Mouse (Mus musculus) kidney, postnatal 0 days (tissue): ENCODE results near the gene B3gnt2. TPM values are rescaled to one million over a fixed set of nuclear protein-coding genes. Genes with fewer than 3 reads are reported as not detected.

Experiments used
- ATAC-seq: fragments of 200-750 bp; cut with Nextera tagmentation; replicated peaks from 2 replicates; pipeline ENCODE4 v1.8.0; 2017; ENCODE audit warnings: low read depth, moderate number of reproducible peaks, moderate TSS enrichment, moderate library complexity; ENCODE audit not compliant: low FRiP score
- DNase-seq: peaks from one replicate; pipeline ENCODE4 v3.0.0-alpha.2; 2016; ENCODE audit warnings: low spot score
- H3K27ac ChIP-seq: fragments of 300-500 bp; sonication (generic); 2 replicates; pipeline ENCODE4 v1.5.1; 2014; ENCODE audit warnings: mild to moderate bottlenecking
- H3K27me3 ChIP-seq: fragments of 300-500 bp; sonication (generic); 2 replicates; pipeline ENCODE4 v1.6.1; 2014; ENCODE audit warnings: low read length, mixed read lengths; ENCODE audit not compliant: insufficient read depth
- H3K36me3 ChIP-seq: fragments of 300-500 bp; sonication (generic); 2 replicates; pipeline ENCODE4 v1.6.1; 2014; ENCODE audit warnings: low read length, mixed read lengths; ENCODE audit not compliant: insufficient read depth
- H3K4me1 ChIP-seq: fragments of 300-500 bp; sonication (generic); replicated peaks from 2 replicates; pipeline ENCODE4 v1.6.1; 2014; ENCODE audit warnings: antibody characterized with exemption, low read length, mixed read lengths; ENCODE audit not compliant: insufficient read depth
- H3K4me2 ChIP-seq: fragments of 300-500 bp; sonication (generic); 2 replicates; pipeline ENCODE4 v1.6.1; 2014; ENCODE audit warnings: mild to moderate bottlenecking, low read length, moderate library complexity, mixed read lengths
- H3K4me3 ChIP-seq: fragments of 300-500 bp; sonication (generic); replicated peaks from 2 replicates; pipeline ENCODE4 v1.5.1; 2014; ENCODE audit warnings: low read depth, low read length
- H3K9ac ChIP-seq: fragments of 300-500 bp; sonication (generic); 2 replicates; pipeline ENCODE4 v1.6.1; 2014; ENCODE audit warnings: low read depth, low read length
- H3K9me3 ChIP-seq: fragments of 300-500 bp; sonication (generic); replicated peaks from 2 replicates; pipeline ENCODE4 v1.6.1; 2016; ENCODE audit warnings: low read length, inconsistent platforms, mixed read lengths
- CTCF ChIP-seq: IDR thresholded peaks from 2 replicates; pipeline ENCODE4 v1.5.1; 2016; ENCODE audit warnings: antibody characterized with exemption, low read depth, mild to moderate bottlenecking, moderate library complexity
- WGBS: fragments of 180-500 bp; shearing (Covaris S2); extraction: QIAGEN DNeasy Blood & Tissue Kit; methylation state at CpG from one replicate; pipeline ENCODE4 v1.1.7; 2014; 5-methylcytosine and 5-hydroxymethylcytosine counted together
- polyA plus RNA-seq: library from polyadenylated mRNA; unstranded; fragments of >200 nt; fragmentation: Nextera tagmentation; extraction: Ambion mirVana; gene quantifications from 2 replicates; pipeline ENCODE4 v1.2.1, GENCODE M21; 2015

B3gnt2 gene
- polyA plus RNA-seq, 1 experiment from 2014 or later: 20.7 TPM

DNA sequence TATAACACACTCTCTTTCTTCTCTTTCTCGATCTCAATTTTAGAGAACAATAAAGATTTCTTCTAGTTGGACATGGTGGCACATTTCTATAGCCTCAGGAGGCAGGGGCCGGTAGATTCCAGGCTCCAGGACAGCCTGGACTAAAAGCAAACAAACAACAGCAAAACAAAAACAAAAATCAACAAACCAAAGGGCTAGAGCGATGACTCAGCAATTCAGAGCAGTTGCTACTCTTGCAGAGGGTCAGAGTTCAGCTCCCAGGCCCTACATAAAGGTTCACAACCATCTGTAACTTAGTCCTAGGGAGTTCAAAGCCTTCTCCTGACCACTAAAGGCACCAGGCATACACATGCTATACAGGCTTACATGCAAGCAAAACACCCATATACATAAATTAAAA is 82.2 kb downstream of the B3gnt2 start:
- Histone ChIP-seq H3K9me3 (no peaks in the 10 kb centered on the region), H3K4me2 (no peak overlapping the region), H3K4me1 (peaks cover 5% of the 10 kb centered on the region; the same call in 1 of the 2 replicates), H3K27me3 (no peaks in the 10 kb centered on the region), H3K4me3 (no peak overlapping the region), H3K36me3 (no peaks in the 10 kb centered on the region), H3K9ac (no peak overlapping the region), H3K27ac (no peak overlapping the region)
- ATAC-seq (no peak), DNase-seq (no peak)
- WGBS: 69% methylated on average over 3 of the region's 3 CpGs
- no peak for TF ChIP-seq CTCF

- Histone ChIP-seq H3K27me3 (no peaks in the 10 kb centered on the region), H3K9ac (no peak overlapping the region), H3K4me1 (no peaks in the 10 kb centered on the region), H3K4me3 (no peak overlapping the region), H3K4me2 (no peak overlapping the region), H3K9me3 (no peaks in the 10 kb centered on the region), H3K36me3 (no peaks in the 10 kb centered on the region), H3K27ac (no peak overlapping the region)
- WGBS: 95% methylated on average over 2 of the region's 2 CpGs
- DNase-seq (no peak), ATAC-seq (no peak)
- TF ChIP-seq CTCF: peak; percentile 50; the same call in 1 of the 2 replicates
Observed at GRCm38 (mm10) chr11:22777531-22777930, 83.2 kb downstream of the B3gnt2 start.

DNA sequence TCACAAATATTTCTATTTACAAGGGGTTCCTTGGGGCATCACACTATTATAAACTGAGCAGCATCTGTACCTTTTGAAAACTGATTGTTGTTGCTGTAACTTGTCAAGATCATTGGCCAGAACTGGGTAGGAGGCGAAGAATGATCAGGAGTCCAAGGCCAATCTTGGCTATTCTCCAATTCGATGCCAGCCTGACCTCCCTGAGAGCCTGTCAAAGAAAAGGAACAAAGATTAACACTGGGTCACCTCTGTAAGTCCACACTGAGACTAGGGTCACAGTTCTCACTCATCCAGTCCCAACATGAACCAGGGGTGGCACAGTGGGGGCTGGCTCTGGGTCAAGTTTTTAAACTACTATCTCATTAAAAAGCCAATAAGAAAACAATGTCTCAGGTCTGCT is 85.9 kb downstream of the B3gnt2 start:
- Histone ChIP-seq H3K27me3 (no peaks in the 10 kb centered on the region), H3K9me3 (no peaks in the 10 kb centered on the region), H3K4me3 (no peak overlapping the region), H3K4me2 (no peak overlapping the region), H3K27ac (no peak overlapping the region), H3K9ac (no peak overlapping the region), H3K4me1 (no peaks in the 10 kb centered on the region), H3K36me3 (no peaks in the 10 kb centered on the region)
- WGBS: 74% methylated on average over 2 of the region's 2 CpGs
- TF ChIP-seq CTCF: no peak
- no peak for ATAC-seq
- DNase-seq: no peak

- DNase-seq (no peak), ATAC-seq (no peak)
- H3K4me3 ChIP-seq: no peak overlapping the region
- H3K9ac ChIP-seq: no peak overlapping the region
- H3K4me2 ChIP-seq: no peak overlapping the region
- 56% methylated on average over 2 of the region's 2 CpGs for WGBS
- no peaks in the 10 kb centered on the region for H3K27me3 ChIP-seq
- no peak for TF ChIP-seq CTCF
- H3K4me1 ChIP-seq: no peaks in the 10 kb centered on the region
- peak overlapping the region; percentile 54; the same call in 1 of the 2 replicates for H3K27ac ChIP-seq
- H3K9me3 ChIP-seq: no peaks in the 10 kb centered on the region
- H3K36me3 ChIP-seq: no peaks in the 10 kb centered on the region
Observed at GRCm38 (mm10) chr11:22766238-22766637, 94.5 kb downstream of the B3gnt2 start.

- Histone ChIP-seq H3K36me3 (no peaks in the 10 kb centered on the region), H3K4me1 (no peaks in the 10 kb centered on the region), H3K9me3 (no peaks in the 10 kb centered on the region), H3K4me3 (no peak overlapping the region), H3K9ac (no peak overlapping the region), H3K27ac (no peak overlapping the region), H3K4me2 (no peak overlapping the region), H3K27me3 (no peaks in the 10 kb centered on the region)
- WGBS: 76% methylated on average over 4 of the region's 4 CpGs
- DNase-seq (no peak), ATAC-seq (no peak)
- TF ChIP-seq CTCF: no peak
Observed at GRCm38 (mm10) chr11:22765425-22765824, 95.3 kb downstream of the B3gnt2 start.

- H3K4me2 ChIP-seq: no peak overlapping the region
- H3K9ac ChIP-seq: no peak overlapping the region
- ATAC-seq (no peak), DNase-seq (peak; percentile 77)
- WGBS: 35% methylated on average over 4 of the region's 4 CpGs
- no peaks in the 10 kb centered on the region for H3K36me3 ChIP-seq
- TF ChIP-seq CTCF: no peak
- H3K27me3 ChIP-seq: no peaks in the 10 kb centered on the region
- no peaks in the 10 kb centered on the region for H3K9me3 ChIP-seq
- no peaks in the 10 kb centered on the region for H3K4me1 ChIP-seq
- no peak overlapping the region for H3K27ac ChIP-seq
- H3K4me3 ChIP-seq: no peak overlapping the region
Observed at GRCm38 (mm10) chr11:22763556-22764295, 97.0 kb downstream of the B3gnt2 start.

DNA sequence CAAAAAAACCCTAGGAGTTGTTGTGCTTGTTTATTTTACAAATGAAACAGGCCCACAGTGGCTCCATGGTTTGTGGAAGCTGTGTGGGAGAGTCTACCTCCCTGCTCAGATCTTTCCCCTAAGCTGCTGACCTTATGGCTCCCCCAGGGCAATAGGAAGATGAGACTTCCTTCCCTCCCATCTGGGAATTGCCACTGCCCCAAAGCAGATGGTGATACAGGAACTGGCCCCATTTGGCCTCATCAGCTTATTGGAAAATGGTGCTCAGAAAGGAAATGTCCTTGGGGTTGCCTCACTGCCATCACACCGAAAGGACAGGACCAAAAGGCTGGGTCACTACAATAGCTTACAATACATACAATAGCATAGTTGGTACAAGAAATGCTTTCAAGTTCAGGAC is 97.7 kb downstream of the B3gnt2 start:
- DNase-seq (no peak), ATAC-seq (no peak)
- 32% methylated on average over 1 of the region's 1 CpGs for WGBS
- Histone ChIP-seq H3K4me3 (no peak overlapping the region), H3K27ac (no peak overlapping the region), H3K27me3 (no peaks in the 10 kb centered on the region), H3K9ac (no peak overlapping the region), H3K36me3 (no peaks in the 10 kb centered on the region), H3K4me1 (no peaks in the 10 kb centered on the region), H3K9me3 (no peaks in the 10 kb centered on the region), H3K4me2 (no peak overlapping the region)
- TF ChIP-seq CTCF: no peak
